Mouse (Mus musculus): Measurements from ENCODE around the gene Nkapl. TPM values are rescaled to one million over a fixed set of nuclear protein-coding genes. Genes with fewer than 3 reads are reported as not detected.
"Not testable (repeated sequence)": the region's sequence is repeated elsewhere in the genome, so short reads cannot be mapped to it uniquely, and the experiment has no call there.

The Nkapl gene
- total RNA-seq (2021) = under 1 TPM; 0.44 to 0.52 TPM
- long read RNA-seq, experiment 1 = 0 reads
- long read RNA-seq, experiment 2 = 0 reads

GRCm38 (mm10) chr13:21468061-21469019 is at the start of gene Nkapl:
Gene Nkapl (minus strand): TSS chr13:21468509.
- DNase-seq = peak; percentile 89 to 92

- DNase-seq = peak; percentile 87 to 89
Measured at GRCm38 (mm10) chr13:21506221-21506649, 37.9 kb upstream of the Nkapl start.

- no peak for DNase-seq
Measured at GRCm38 (mm10) chr13:21502296-21502695, 34.0 kb upstream of the Nkapl start.

GRCm38 (mm10) chr13:21501182-21501581 is 32.9 kb upstream of the Nkapl start, which contains the start of gene Gm11273:
Gene Gm11273 (minus strand): TSS chr13:21501418.
- DNase-seq = not testable (repeated sequence)

- no peak for DNase-seq
Measured at GRCm38 (mm10) chr13:21495080-21495479, 26.8 kb upstream of the Nkapl start, which contains the start of gene AK157302. Gene AK157302 (plus strand): TSS chr13:21495223.

GRCm38 (mm10) chr13:21492847-21493246 is 24.5 kb upstream of the Nkapl start:
- no peak for DNase-seq

- no peak for DNase-seq
Measured at GRCm38 (mm10) chr13:21486881-21487280, 18.6 kb upstream of the Nkapl start.

GRCm38 (mm10) chr13:21478759-21479670 is 10.7 kb upstream of the Nkapl start, which contains the start of the genes Zkscan4 and Gm10065:
Gene Zkscan4 (plus strand): TSS chr13:21478907.
Gene Gm10065 (minus strand): TSS chr13:21479441.
- DNase-seq = peak; percentile 67 to 80

GRCm38 (mm10) chr13:21472427-21472826 is 4.1 kb upstream of the Nkapl start:
- no peak for DNase-seq

GRCm38 (mm10) chr13:21469097-21469496 is 788 bp upstream of the Nkapl start:
- no peak for DNase-seq

- DNase-seq = no peak
Measured at GRCm38 (mm10) chr13:21467336-21467735, 973 bp downstream of the Nkapl start.

- DNase-seq = not testable (repeated sequence)
Measured at GRCm38 (mm10) chr13:21462516-21462915, 5.8 kb downstream of the Nkapl start.

- DNase-seq = no peak
Measured at GRCm38 (mm10) chr13:21456347-21456746, 12.0 kb downstream of the Nkapl start.

- DNase-seq = no peak
Measured at GRCm38 (mm10) chr13:21454133-21454532, 14.2 kb downstream of the Nkapl start.

- peak; percentile 90 to 94 for DNase-seq
Measured at GRCm38 (mm10) chr13:21453449-21453848, 14.9 kb downstream of the Nkapl start, which contains the start of gene Zscan26. Gene Zscan26 (minus strand): TSS chr13:21453730.

- DNase-seq = no peak
Measured at GRCm38 (mm10) chr13:21453042-21453441, 15.3 kb downstream of the Nkapl start.

- DNase-seq = no peak
Measured at GRCm38 (mm10) chr13:21447856-21448614, 20.3 kb downstream of the Nkapl start.

GRCm38 (mm10) chr13:21446796-21447195 is 21.5 kb downstream of the Nkapl start:
- peak in 1 of 2 experiments; percentile 33 for DNase-seq

GRCm38 (mm10) chr13:21441207-21441572 is 27.1 kb downstream of the Nkapl start:
- DNase-seq = no peak

GRCm38 (mm10) chr13:21440503-21441206 is 27.7 kb downstream of the Nkapl start, which contains the start of gene Pgbd1:
Gene Pgbd1 (minus strand): TSS chr13:21441058.
- DNase-seq = peak; percentile 50 to 67

All from heart, adult 18-20 months (tissue).